Mouse (Mus musculus): ENCODE measurements at regions not wholly inside any gene's neighbourhood (a gene's known extent, or its start where the extent isn't known, plus 50 kb on each side); places are given as distances from the start of the nearest gene placed in this dataset.

DNA sequence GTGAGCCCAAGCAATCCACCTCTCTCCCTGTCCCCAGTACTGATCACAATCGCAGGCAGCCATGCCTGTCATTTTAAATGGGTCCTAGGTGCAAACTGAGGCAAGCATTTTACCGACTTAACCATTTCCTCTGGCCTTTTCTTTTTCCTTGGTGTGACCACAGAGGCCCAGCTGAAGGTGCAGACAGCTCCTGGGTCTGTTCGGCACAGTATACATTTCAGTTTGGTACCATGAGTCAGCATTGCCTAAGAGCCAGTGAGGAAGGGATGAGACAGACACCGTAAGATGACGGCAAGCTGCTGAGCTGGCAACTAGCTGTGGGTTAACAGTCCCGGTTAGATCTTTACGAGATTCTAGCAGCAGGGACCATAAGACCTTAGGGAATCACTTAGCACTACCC is 61.6 kb upstream of the Eed start:
- H3K4me3 ChIP-seq (replicated peaks; ENCODE audit: extremely low read depth, low read depth, low read length): no peak overlapping the region
- peaks cover 11% of the 10 kb centered on the region for H3K4me1 ChIP-seq (ENCODE audit: control insufficient read depth, insufficient read depth, low read length)
- WGBS: 79% methylated on average over 7 of the region's 7 CpGs
- DNase-seq: no peak
- no peak for TF ChIP-seq POLR2A (IDR thresholded peaks at IDR 0.05; ENCODE audit: borderline replicate concordance, extremely low read depth, low read depth, low read length)
- TF ChIP-seq CTCF (IDR thresholded peaks at IDR 0.05; ENCODE audit: insufficient read depth, low read length): no peak

DNA sequence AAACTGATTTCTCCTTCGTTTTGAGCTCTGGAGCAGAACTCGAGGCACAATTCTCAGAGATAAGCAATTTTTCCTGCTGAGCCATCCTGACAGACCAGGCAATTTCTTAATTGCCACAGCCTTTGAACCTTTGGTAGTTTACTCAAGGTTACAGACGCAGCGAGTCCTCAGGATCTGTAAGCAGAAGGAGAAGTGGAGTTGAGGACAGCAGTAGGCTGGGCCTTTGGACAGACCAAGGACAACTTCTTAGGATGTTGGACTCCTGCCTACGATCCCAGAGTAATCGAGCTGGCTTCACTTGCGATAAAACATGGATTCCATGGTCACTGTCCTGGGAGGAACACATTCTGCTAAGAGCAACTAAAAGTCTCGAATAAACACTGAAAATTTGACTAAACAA is 62.7 kb upstream of the Eed start:
- 77% methylated on average over 8 of the region's 8 CpGs for WGBS
- Histone ChIP-seq H3K4me3 (replicated peaks; ENCODE audit: extremely low read depth, low read depth, low read length) (no peak overlapping the region), H3K4me1 (ENCODE audit: control insufficient read depth, insufficient read depth, low read length) (peaks cover 11% of the 10 kb centered on the region)
- no peak for DNase-seq
- TF ChIP-seq POLR2A (IDR thresholded peaks at IDR 0.05; ENCODE audit: borderline replicate concordance, extremely low read depth, low read depth, low read length): no peak
- no peak for TF ChIP-seq CTCF (IDR thresholded peaks at IDR 0.05; ENCODE audit: insufficient read depth, low read length)

DNA sequence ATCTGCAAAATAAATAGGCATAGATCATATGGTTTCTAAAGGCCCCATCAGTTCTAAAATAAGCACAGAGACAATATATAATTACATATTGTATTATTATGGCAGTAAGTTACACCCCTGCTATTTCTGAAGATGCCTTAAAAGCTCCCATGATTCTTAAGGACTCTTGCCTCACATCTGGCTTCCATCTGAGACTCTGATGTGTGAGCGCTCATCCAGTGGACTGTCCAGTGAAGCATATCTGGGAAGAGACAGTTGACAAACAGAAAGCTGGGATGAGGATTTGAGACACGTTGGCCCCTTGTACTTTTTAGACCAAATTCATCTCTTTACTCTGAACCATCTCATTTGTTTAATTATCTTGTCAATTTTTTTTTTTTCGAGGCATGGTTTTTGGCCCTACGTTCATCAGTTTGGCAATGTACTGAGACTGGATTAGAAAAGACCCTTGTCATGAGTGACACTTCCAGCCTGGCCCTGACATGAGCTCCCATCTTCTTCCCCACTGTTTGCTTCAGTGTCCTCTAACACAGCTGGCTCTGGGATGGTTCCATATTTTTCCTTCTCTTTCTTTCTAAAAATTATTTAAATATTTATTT is 63.4 kb upstream of the Eed start:
- Histone ChIP-seq H3K4me3 (replicated peaks; ENCODE audit: extremely low read depth, low read depth, low read length) (no peak overlapping the region), H3K4me1 (ENCODE audit: control insufficient read depth, insufficient read depth, low read length) (peaks cover 11% of the 10 kb centered on the region)
- 74% methylated on average over 4 of the region's 4 CpGs for WGBS
- TF ChIP-seq POLR2A (IDR thresholded peaks at IDR 0.05; ENCODE audit: borderline replicate concordance, extremely low read depth, low read depth, low read length) (no peak), CTCF (IDR thresholded peaks at IDR 0.05; ENCODE audit: insufficient read depth, low read length) (no peak)
- no peak for DNase-seq

DNA sequence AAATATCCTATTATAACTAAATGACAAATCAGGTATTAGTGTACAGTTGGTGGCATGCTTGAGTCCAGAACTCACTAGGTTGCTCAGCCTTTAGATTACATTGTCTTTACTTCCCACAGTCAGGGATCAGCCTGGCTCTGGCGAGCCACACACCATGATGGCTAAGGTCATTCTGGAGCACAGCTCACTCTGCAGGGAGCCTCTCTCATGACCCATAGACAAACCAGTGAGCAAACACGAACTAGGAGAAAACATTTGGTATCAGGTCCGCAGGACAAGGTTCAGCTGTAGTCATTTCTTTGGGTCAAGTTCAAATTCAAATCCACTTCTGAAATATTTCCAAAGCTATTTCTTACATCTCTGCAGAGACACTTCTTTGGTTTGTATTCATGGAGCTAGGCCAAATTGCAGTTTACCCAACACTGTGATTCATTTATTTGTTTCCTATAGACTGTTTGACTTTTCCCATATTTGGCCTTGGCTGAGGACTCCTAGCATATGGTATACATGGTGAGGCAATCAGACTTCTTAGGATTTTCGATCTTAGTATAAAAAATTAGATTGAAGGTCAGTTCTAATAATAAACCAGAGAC is 64.5 kb upstream of the Eed start:
- 61% methylated on average over 4 of the region's 4 CpGs for WGBS
- Histone ChIP-seq H3K4me3 (replicated peaks; ENCODE audit: extremely low read depth, low read depth, low read length) (no peak overlapping the region), H3K4me1 (ENCODE audit: control insufficient read depth, insufficient read depth, low read length) (peaks cover 11% of the 10 kb centered on the region)
- TF ChIP-seq CTCF (IDR thresholded peaks at IDR 0.05; ENCODE audit: insufficient read depth, low read length) (no peak), POLR2A (IDR thresholded peaks at IDR 0.05; ENCODE audit: borderline replicate concordance, extremely low read depth, low read depth, low read length) (no peak)
- DNase-seq: no peak

DNA sequence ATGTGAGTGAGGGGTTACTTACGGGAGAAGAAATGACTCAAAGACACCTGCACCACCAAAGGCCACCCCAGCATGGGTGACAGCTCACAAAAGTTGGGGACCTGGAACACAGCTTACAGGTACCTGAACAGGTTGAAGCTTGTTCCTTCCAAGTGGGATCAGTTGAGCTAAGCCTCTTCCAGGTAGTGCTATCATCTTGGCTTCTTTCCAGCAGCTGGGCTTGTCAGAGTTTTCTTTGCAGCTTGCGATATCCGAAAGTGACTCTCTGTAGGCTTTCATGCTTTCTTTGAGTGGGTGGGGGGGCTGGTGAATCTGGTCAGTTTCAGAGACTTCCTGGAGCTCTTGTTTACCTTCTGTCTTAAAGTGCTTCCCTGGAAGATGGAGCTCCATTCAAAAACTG is 65.4 kb upstream of the Eed start:
- TF ChIP-seq CTCF (IDR thresholded peaks at IDR 0.05; ENCODE audit: insufficient read depth, low read length) (no peak), POLR2A (IDR thresholded peaks at IDR 0.05; ENCODE audit: borderline replicate concordance, extremely low read depth, low read depth, low read length) (no peak)
- peaks cover 5% of the 10 kb centered on the region for H3K4me1 ChIP-seq (ENCODE audit: control insufficient read depth, insufficient read depth, low read length)
- no peak for DNase-seq
- no peak overlapping the region for H3K4me3 ChIP-seq (replicated peaks; ENCODE audit: extremely low read depth, low read depth, low read length)
- 88% methylated on average over 3 of the region's 3 CpGs for WGBS

DNA sequence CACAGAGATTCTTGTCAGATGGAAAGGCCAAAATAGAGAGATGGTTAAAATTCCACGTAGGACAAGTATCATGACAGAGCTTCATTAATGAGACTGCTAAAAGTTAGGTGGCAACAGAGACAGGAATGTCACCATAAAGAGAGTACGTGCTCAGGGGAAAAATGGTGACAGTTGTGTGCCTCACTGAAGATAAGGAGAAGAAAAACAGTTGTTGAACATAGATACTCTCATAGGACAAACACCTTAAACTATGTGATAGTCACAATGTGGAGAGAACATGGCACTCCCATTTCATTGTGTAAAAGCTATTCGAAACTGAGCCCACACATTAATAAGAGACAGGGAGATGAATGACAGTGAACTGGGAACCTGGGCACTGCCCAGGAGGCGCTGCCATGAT is 66.1 kb upstream of the Eed start:
- DNase-seq: no peak
- 88% methylated on average over 4 of the region's 4 CpGs for WGBS

DNA sequence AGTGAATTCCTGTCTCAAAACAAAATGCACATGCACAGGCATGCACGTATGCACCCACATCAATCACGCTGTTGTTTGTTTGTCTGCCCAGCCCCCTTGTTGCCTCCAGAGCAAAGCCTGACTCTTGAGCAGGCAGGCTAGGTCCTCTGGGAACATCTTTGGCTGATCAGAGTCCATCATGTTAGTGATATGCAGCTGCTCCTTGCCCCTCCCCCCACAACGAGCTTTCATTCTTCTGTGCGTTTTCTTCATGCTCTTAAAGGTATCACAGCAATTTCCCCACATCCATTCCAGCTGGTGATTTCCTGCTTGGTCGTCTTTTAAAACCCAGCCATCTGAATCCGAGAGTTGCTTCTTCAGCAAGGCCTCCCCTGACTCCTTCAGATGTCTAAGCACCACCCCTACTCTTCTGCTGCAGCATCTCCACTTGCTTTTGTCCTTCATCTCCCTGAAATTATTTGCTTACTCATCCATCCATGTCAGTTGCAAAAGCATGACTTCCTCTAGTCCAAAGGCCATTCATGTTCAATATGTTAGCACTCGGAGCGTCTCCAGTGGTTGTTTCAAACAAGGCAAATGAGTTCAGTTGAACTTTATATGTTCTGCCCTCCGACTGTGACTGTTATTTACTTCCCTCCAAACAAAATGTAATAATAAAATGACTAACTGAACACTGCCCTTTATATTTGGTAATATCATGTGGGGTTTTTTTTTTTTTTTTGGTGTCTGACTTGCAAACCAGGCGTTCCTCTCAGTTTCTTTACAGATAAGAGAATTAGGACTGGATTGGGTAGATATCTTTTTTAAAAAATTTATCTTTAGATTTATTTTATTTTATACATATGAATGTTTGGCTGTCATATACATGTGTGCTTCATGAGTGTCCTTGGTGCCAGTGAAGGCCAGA is 67.9 kb upstream of the Eed start:
- no peak overlapping the region for H3K4me3 ChIP-seq (replicated peaks; ENCODE audit: extremely low read depth, low read depth, low read length)
- 71% methylated on average over 10 of the region's 10 CpGs for WGBS
- TF ChIP-seq CTCF (IDR thresholded peaks at IDR 0.05; ENCODE audit: insufficient read depth, low read length) (no peak), POLR2A (IDR thresholded peaks at IDR 0.05; ENCODE audit: borderline replicate concordance, extremely low read depth, low read depth, low read length) (no peak)
- DNase-seq: no peak
- H3K4me1 ChIP-seq (ENCODE audit: control insufficient read depth, insufficient read depth, low read length): no peaks in the 10 kb centered on the region

More for the DNA sequence above, 66.1 kb upstream of the Eed start:
- Histone ChIP-seq H3K4me3 (replicated peaks; ENCODE audit: extremely low read depth, low read depth, low read length) (no peak overlapping the region), H3K4me1 (ENCODE audit: control insufficient read depth, insufficient read depth, low read length) (peaks cover under 1% of the 10 kb centered on the region; the same call in 1 of the 2 replicates)
- no peak for TF ChIP-seq CTCF (IDR thresholded peaks at IDR 0.05; ENCODE audit: insufficient read depth, low read length)
- no peak for TF ChIP-seq POLR2A (IDR thresholded peaks at IDR 0.05; ENCODE audit: borderline replicate concordance, extremely low read depth, low read depth, low read length)

DNA sequence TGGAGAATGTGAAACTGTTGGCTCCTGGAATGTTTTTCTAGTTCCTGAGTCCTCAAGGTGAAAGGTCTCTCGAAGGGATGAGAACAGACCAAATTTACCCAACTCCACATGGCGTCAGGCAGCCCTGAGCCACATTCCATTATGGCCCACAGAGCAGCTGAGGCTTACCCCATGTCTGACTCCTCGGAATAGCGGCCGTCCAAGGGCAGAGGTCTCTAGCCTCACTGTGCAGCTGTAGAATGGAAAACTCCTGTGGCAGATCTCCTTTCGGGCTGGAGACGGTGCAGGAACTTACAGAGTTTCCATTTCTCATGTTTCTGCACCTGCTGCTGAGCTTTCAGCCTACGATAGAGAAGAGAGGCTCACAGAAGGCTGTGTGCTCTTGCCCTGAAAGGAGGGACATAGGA is 69.1 kb upstream of the Eed start:
- WGBS: 71% methylated on average over 8 of the region's 8 CpGs
- no peak for DNase-seq
- H3K4me3 ChIP-seq (replicated peaks; ENCODE audit: extremely low read depth, low read depth, low read length): no peak overlapping the region
- H3K4me1 ChIP-seq (ENCODE audit: control insufficient read depth, insufficient read depth, low read length): no peaks in the 10 kb centered on the region
- no peak for TF ChIP-seq CTCF (IDR thresholded peaks at IDR 0.05; ENCODE audit: insufficient read depth, low read length)
- no peak for TF ChIP-seq POLR2A (IDR thresholded peaks at IDR 0.05; ENCODE audit: borderline replicate concordance, extremely low read depth, low read depth, low read length)

DNA sequence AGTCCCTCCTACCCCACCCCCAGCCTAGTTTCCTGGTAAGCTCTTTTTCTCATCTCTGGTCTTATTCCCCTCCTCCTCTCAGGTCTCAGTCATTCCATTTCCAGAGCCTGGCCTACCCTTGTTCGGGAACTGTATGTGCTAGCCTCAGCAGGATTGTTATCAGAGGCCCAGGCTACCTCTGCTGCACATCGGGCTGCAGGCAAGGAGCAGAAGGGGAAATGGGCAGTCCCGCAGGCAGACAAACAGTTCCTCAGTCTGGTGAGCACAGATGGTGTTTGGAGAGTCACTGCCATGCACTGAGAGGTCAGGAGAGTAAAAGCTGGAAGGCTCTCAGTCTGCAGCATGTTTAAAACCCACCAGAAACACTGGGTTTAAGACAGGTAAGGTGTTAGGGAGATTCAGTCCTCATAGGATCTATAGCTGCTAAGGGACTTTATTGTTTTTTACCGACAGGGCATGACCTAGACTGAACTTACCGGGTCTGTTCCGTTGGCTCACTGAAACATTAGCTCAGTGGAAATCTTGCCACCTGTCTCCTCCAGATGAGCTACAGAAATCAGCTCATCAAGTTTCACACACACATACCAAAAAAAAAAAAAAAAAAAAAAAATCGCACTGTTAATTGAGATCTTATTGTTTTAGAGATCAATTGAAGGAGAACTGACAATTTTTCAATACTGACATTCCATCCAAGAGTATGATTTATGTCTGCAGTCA is 74.2 kb upstream of the Eed start:
- no peak for TF ChIP-seq POLR2A (IDR thresholded peaks at IDR 0.05; ENCODE audit: borderline replicate concordance, extremely low read depth, low read depth, low read length)
- no peak for TF ChIP-seq CTCF (IDR thresholded peaks at IDR 0.05; ENCODE audit: insufficient read depth, low read length)
- Histone ChIP-seq H3K4me1 (ENCODE audit: control insufficient read depth, insufficient read depth, low read length) (peaks cover 9% of the 10 kb centered on the region), H3K4me3 (replicated peaks; ENCODE audit: extremely low read depth, low read depth, low read length) (no peak overlapping the region)
- DNase-seq: no peak
- 33% methylated on average over 7 of the region's 7 CpGs for WGBS

Measured in lung, adult 2 months (tissue).